Mouse (Mus musculus) heart, adult 9 months (tissue): Measurements from ENCODE around the gene Adm.
"Not testable (repeated sequence)": the region's sequence is repeated elsewhere in the genome, so short reads cannot be mapped to it uniquely, and the experiment has no call there.

Experiments used
- DNase-seq, 2 experiments: peaks; one replicate each; pipeline ENCODE4 v3.0.0; 2022; ENCODE audit warnings: low spot score in 2 of 2

The Adm gene

GRCm38 (mm10) chr7:110628611-110629354, 1.3 kb downstream of the Adm start:
- peak in 1 of 2 experiments; percentile 52 for DNase-seq

GRCm38 (mm10) chr7:110629892-110630666, 2.6 kb downstream of the Adm start:
- peak; percentile 86 to 90 for DNase-seq

GRCm38 (mm10) chr7:110631136-110631888, 3.9 kb downstream of the Adm start:
- peak in 1 of 2 experiments; percentile 31 for DNase-seq

- no peak for DNase-seq
Observed at GRCm38 (mm10) chr7:110635929-110636328, 8.5 kb downstream of the Adm start.

GRCm38 (mm10) chr7:110636559-110636958, 9.1 kb downstream of the Adm start:
- DNase-seq: no peak

GRCm38 (mm10) chr7:110638305-110639110, 11.0 kb downstream of the Adm start:
- DNase-seq: peak in 1 of 2 experiments; percentile 53

GRCm38 (mm10) chr7:110639291-110639915, 11.9 kb downstream of the Adm start:
- DNase-seq: no peak

GRCm38 (mm10) chr7:110639958-110640357, 12.5 kb downstream of the Adm start:
- DNase-seq: not testable (repeated sequence)

DNA sequence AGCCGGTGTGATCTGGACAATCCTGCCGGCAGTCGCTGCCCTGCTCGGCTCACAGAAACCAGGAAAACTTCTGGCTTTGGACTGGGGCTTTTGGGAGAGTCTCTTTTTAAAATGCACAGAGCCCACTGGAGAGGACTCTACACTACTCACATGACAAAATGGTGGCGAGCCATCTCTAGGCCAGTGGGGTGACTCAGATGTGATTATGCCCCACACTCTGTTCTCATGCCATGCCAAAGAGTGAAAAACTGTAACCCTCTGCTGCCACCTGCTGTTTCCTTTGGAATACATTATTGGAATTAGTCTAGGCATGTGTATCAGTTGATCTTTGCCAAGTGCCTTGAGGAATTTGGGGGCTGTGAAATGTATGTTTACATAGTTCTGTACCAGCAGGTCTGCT, 17.9 kb downstream of the Adm start:
- peak; percentile 41 to 75 for DNase-seq

- no peak for DNase-seq
Observed at GRCm38 (mm10) chr7:110645859-110646258, 18.4 kb downstream of the Adm start.

- no peak for DNase-seq
Observed at GRCm38 (mm10) chr7:110646611-110647407, 19.3 kb downstream of the Adm start.

DNA sequence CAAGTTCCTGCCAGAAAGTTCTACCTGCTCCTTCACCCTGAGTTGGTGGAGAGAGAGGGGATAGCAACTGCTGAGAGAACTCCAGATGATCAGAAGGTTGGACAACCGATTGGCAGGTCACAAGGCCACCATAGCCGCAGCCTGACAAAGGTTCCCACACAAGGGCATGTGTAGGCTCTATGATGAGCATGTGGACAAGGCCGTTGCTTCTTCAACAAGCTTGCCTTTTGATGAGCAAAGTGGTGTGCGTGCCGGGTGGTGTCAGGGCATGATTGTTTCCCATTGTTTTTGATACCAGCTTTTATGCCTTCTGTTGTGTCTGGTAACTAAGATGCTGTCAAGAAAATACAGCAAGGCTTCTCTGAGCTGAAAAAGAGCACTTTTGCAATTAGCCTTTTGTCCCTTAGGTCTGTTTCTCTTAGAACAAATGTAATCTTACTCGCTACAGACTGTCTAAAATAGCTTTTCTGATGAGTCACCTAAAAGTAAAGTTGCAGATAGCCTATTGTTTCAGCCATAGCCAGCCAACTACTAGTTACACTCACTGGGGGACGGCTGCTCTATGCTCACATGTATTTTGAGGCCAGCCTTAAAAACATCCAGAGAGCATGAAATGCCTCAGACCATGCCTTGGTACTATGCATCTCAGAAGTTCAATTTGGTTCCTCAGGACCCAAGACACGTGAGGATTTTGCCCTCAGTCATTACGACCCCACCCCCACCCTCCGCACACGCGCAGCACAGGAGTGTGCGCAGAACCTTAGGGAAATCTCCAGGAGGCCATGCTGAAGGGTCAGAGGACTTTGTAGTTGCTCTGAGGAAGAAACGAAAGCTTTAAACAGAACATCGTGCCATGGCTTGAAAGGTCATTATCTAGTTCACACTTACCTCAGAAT, 20.3 kb downstream of the Adm start:
- DNase-seq: peak; percentile 33 to 44

DNA sequence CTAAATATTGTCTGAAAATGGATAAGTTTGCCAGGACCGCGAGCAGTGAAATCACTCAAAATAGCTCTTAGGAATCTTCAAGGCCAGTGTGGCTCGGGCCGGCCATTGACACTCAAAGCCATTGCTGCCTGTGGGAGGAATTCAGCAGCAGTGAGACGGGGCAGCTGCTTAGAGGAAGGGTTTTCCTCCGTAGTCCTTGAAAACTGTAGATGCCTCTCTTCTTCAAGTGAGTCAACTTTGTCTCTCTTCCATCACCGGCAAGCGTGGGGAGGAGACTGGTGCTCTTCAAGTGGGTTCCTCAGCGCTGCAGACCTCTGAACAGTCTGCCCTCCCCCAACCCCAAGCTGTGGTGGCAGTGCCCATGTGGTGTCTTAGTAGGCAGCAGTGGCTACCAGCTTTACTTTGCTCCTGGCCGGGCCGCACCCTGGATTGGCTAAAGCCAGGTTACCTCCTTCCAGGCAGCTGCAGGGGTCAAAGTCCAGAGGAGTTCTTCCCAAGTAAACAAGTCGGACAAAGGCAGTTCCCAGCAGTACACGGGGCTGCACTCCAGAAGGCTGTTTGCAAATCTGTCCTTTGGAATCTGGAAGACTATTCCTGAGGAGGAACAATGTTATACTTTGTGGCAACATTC, 21.1 kb downstream of the Adm start:
- DNase-seq: peak; percentile 57 to 62

DNA sequence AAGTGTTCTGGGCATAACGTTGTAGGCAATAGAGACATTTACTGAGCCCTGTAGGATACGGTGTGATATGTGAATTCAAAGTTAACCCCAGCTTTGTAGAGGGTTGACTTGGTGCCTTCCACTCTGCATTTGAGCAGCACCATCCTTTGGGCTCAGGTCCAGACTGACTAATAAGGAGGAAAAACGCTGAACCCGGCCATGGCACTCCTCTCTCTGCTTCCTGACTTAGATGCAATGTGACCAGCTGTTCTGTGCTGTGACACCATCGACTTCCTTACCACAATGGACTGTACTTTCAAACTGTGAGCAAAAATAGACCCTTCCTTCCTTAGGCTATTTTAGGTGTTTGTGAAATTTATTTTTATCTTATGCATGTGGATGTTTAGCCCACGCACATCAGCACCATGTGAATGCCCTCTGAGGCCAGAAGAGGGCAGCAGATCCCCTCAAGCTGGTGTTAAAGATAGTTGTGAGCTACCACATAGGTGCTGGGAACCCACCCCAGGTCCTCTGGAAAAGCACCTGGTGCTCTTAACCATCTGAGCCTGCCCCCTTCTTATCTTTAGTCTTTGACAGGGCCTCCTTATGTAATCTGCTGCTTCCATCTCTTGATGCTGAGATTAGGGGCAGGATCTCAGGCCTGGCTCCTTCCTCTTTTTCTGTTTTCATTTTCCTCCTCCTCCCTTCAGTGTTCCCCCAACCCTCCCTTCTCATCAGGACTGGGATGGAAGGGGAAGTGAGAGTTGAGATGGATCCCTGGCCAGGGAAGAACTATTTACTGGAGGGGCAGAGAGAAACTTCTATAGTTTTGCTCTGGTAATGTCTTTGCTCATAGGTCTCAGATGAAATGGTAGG, 21.9 kb downstream of the Adm start:
- DNase-seq: peak; percentile 34 to 54

DNA sequence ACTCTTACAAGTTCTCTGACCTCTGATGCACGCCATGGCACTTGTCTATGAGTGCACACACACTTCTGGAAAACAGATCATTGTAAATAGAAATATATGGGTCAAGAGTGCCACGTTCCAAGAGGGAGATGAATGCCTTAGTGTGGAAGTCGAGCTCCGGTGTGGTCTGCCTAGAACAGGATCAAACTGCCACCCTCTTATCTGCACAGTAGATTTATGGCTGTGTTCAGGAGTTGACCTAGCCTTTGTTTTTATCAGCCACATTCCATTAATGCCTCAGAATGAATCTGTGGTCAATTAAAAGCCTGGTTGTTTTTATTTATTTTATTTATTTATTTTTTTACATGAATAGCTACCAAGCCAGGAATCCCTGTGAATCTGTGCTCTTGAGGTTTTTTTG, 23.0 kb downstream of the Adm start:
- DNase-seq: no peak

- no peak for DNase-seq
Observed at GRCm38 (mm10) chr7:110651091-110651490, 23.6 kb downstream of the Adm start.

- DNase-seq: no peak
Observed at GRCm38 (mm10) chr7:110655230-110655629, 27.8 kb downstream of the Adm start.

- DNase-seq: no peak
Observed at GRCm38 (mm10) chr7:110655966-110656365, 28.5 kb downstream of the Adm start.
